Mouse (Mus musculus) embryonic fibroblast, embryonic 13.5 days (primary cell): Measurements from ENCODE around the gene Zfp362. TPM values are rescaled to one million over a fixed set of nuclear protein-coding genes. Genes with fewer than 3 reads are reported as not detected.

Experiments used
- H3K27ac ChIP-seq: 2 replicates; pipeline ENCODE4 v1.5.1; 2012; ENCODE audit warnings: low read length, control low read depth, inconsistent platforms; ENCODE audit not compliant: insufficient read depth
- H3K4me1 ChIP-seq: 2 replicates; pipeline ENCODE4 v1.6.1; 2011; ENCODE audit warnings: low read length; ENCODE audit not compliant: control insufficient read depth, insufficient read depth
- H3K4me3 ChIP-seq: 2 replicates; pipeline ENCODE4 v1.5.1; 2011; ENCODE audit warnings: mild to moderate bottlenecking, control low read depth, low read length; ENCODE audit not compliant: insufficient read depth
- CTCF ChIP-seq: IDR thresholded peaks from 2 replicates; pipeline ENCODE4 v1.5.1; 2011; ENCODE audit warnings: mild to moderate bottlenecking, control low read depth, low read length, moderate library complexity, borderline replicate concordance; ENCODE audit not compliant: insufficient read depth
- POLR2A ChIP-seq: IDR thresholded peaks from 2 replicates; pipeline ENCODE4 v1.6.1; 2011; ENCODE audit warnings: low read depth, mild to moderate bottlenecking, control low read depth, low read length, moderate library complexity
- polyA plus RNA-seq: library from polyadenylated mRNA; stranded (reverse); fragments of >200 nt; gene quantifications from 2 replicates; pipeline ENCODE4 v1.2.4, GENCODE M21; 2011; ENCODE audit warnings: low read depth; ENCODE audit not compliant: missing spikeins, insufficient read length

Gene Zfp362
- polyA plus RNA-seq, 1 experiment = 26.3 TPM

DNA sequence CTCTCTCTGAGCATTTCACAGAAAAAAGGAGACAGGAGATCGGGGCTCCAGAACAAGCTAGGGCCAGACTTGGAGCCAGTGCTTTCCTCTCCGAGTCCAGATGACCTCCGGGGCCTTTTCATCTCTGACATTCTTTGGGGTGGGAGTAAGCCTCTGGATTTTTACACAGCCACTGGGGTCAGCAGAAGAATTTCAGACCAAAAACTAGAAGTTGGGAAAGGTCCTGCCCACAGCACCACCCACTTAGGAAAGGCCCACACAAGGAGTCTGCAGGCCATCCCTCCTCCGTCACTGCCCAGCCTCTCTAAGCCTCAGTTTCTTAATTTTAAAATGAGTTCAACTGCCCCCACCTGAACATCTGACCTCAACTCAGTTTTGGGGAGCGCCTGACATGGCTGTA is 2.3 kb downstream of the Zfp362 start:
- TF ChIP-seq POLR2A (no peak), CTCF (no peak)
- H3K4me3 ChIP-seq = no peak overlapping the region
- peaks cover 5% of the 10 kb centered on the region; the same call in 1 of the 2 replicates for H3K4me1 ChIP-seq
- no peak overlapping the region for H3K27ac ChIP-seq

DNA sequence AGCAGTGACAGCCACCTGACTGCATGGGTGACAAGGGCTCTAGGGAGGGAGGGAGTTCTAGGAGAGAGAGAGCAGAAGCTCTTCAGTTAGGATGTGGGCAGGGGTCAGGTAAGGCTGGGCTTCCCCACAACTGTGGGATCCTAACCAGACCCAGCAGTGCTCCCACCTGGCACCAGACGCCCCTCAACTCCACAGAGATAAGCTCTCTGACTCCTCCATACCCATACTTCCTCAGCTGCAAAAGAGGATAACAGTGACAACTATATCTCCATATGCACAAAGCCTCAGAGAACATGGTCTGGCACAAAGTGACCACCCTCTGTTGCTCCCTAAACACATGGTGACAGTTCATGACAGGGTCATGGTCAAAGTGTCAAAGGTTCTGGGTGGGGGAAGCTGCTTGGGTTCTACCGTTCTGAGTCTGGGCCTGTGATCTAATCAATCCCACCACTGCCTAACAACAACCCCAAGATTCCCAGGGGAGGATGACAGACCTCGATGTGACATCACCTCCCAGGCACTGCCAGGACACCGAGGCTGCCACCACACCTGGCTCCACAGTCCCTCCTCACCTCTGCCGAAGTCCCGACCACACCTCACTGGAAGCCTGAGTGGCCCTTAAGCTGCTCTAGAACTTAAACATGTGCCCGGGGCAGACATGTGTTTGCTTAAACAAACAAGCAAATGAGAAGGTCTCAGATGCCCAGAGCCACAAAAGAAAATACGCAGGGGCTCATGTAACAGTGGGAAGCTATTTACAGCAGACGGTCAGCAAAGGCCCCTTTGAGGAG is 4.0 kb downstream of the Zfp362 start:
- TF ChIP-seq CTCF = no peak
- no peak for TF ChIP-seq POLR2A
- Histone ChIP-seq H3K27ac (no peak overlapping the region), H3K4me1 (peaks cover 5% of the 10 kb centered on the region; the same call in 1 of the 2 replicates), H3K4me3 (no peak overlapping the region)

DNA sequence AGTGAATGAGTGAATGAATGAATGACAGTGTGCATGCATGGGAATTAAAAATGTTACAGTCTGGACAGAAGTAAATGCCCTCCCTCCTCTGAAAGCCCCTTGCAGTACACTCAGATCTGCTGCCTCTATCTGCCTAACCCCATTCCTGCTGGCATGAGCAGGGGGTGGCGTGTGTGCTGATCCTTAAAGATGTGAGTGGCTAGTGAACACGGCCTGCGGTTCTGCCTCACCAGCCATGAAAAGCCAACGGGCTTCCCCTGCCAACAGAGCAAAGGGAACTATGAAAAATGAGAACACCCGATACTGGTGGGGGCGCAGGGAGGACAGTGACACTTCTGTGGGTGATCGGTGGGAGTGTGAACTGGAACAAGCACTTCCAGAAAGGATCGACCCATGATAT is 9.1 kb downstream of the Zfp362 start:
- Histone ChIP-seq H3K4me3 (no peak overlapping the region), H3K27ac (no peak overlapping the region), H3K4me1 (peaks cover 3% of the 10 kb centered on the region; the same call in 1 of the 2 replicates)

DNA sequence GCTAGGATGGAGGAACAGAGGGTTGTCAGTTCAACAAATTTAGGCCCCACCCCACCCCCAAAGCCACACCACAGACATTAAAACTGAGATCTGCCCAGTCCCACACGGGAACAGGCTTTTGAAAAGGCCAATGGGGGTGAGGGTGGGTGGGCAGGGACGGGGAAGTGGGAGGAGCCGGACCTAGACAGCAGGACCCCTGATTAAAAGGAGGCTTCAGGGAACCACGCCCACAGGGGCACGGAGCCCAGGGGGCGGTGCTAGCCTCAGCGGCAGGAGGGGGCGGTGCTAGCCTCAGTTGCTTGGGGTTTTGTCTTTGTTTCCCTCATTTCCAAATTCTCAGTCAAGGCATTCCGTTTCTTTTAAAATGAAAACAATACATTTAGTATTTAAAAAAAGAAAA is 10.2 kb downstream of the Zfp362 start:
- no peak for TF ChIP-seq POLR2A
- no peak for TF ChIP-seq CTCF
- Histone ChIP-seq H3K27ac (no peak overlapping the region), H3K4me1 (peaks cover 3% of the 10 kb centered on the region; the same call in 1 of the 2 replicates), H3K4me3 (no peak overlapping the region)

More for the DNA sequence above, 9.1 kb downstream of the Zfp362 start:
- no peak for TF ChIP-seq POLR2A
- TF ChIP-seq CTCF = no peak

DNA sequence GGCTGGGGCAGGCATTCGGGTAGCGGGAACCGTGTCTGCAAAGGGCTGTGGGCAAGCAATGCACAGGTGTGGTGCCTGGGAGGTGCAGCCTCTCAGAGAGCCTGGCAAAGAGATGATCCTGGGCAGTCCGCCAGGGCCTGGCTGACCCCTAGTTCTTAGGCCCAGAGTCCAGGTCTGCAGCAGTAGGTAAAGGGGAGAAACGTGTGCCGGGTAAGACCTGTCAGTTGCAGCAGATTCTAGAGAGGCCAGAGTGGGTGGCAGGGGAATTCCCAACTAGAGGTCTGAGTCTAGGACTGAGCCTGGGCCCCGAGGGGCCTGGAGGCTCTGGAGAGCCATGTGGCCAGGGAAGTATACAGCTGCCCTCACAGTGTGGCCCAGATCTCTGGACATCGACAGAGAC is 11.6 kb downstream of the Zfp362 start:
- H3K27ac ChIP-seq = no peak overlapping the region
- peaks cover 3% of the 10 kb centered on the region; the same call in 1 of the 2 replicates for H3K4me1 ChIP-seq
- no peak overlapping the region for H3K4me3 ChIP-seq
- TF ChIP-seq POLR2A (no peak), CTCF (no peak)

DNA sequence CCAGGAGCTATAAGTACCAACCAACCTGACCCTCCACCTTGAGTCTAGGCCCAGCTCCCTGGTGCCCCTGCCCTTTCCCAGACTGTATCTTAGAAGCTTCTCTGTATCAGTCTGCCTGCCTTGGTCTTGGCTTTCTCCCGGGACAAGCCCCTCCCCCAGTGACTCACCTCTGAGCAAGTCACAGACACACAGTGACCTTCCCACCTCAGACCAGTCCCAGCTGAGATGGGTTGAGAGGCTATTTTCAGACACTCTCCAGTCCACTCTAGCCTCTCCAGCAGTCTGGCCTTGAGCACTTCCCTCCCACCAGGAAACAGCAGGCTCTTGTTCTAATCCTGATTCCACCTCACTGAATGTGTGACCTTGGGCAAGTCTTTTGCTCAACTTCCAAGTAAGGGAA is 12.1 kb downstream of the Zfp362 start:
- no peak for TF ChIP-seq CTCF
- no peak for TF ChIP-seq POLR2A
- H3K4me3 ChIP-seq = no peak overlapping the region
- H3K27ac ChIP-seq = no peak overlapping the region
- H3K4me1 ChIP-seq = peaks cover 3% of the 10 kb centered on the region; the same call in 1 of the 2 replicates

DNA sequence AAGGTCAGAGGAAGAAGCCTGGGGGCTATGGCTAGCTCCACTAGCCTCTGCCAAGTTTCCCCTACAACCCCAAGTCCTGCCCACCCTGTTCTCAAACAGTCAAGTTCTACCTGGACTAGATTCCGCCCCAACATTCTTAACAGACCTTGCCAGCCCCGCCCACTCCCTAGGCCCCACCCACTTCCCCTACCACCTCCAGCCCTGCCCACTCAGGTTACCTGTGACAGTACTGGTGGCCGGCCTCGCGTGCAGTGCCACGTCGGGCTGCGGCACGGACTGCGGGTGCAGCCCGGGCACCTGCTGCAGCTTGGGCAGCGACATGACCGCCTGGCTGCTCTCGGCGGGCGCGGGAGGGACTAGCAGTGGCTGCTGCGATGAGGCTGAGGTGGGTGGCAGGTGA is 16.2 kb downstream of the Zfp362 start:
- H3K4me3 ChIP-seq = no peak overlapping the region
- TF ChIP-seq POLR2A = no peak
- no peak for TF ChIP-seq CTCF
- peaks cover 3% of the 10 kb centered on the region; the same call in 1 of the 2 replicates for H3K4me1 ChIP-seq
- H3K27ac ChIP-seq = no peak overlapping the region

DNA sequence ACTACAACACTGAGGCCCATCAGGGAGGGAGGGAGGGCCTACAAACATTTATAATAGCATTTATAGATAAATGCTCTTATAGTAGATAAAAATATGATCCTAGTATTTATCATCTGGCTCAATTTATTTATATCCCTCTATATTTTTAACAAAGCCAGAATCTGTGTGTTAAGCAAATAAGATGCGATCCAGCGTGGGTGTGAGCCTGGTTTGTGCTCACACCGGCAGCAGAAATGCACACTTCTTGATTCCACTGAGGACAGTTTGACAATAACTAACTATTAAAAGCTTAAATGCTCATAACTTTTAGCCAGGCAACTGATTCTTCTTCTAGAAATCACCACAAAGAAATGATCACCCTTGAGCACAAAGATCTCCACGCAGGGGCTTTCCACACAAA is 17.7 kb downstream of the Zfp362 start:
- Histone ChIP-seq H3K4me1 (no peaks in the 10 kb centered on the region), H3K4me3 (no peak overlapping the region), H3K27ac (no peak overlapping the region)
- TF ChIP-seq CTCF = no peak
- TF ChIP-seq POLR2A = no peak

DNA sequence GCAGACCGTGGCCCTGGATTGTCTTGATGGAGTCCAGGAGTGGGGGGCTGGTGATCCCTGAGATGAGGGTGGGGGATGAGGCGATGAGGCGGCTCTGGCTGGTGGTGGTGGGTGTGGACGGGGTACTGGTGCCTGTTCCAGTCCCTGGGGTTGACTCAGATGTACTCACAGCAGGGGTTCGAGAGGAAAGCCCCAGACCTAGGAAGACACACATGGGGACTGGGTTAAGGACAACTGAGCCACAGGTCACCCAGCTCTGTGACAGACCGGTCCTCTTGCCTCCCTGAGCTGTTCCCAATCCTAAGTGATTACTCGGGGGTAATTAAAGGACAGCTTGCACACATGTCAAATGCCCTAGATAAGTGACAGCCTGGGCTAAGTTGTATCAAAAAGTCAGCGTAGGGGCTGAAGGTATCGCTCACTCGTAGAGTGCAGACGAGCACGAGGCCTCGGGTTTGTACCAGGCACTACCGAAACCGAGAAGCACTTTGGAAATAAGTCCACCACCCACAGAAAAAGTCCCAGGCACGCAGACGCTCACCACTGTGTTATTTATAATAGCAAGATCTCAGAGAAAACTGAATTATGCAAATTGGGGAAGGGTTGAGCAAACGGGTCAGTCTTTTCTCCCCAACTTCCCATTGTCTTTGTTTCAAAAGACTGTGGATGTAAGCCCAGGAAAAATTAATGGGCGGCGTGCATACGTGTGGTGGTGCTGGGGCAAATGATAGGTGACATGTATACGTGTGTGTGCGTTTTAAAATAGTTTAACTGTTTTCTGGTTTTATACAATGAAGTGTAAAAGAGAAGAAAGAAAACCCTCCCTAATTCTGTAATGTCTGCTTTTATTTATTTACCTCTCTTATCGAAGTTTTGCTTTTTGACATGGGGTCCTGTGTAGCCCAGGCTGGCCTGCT is 18.6 kb downstream of the Zfp362 start:
- H3K27ac ChIP-seq = no peak overlapping the region
- no peak overlapping the region for H3K4me3 ChIP-seq
- TF ChIP-seq CTCF = no peak
- TF ChIP-seq POLR2A = no peak
- no peaks in the 10 kb centered on the region for H3K4me1 ChIP-seq

DNA sequence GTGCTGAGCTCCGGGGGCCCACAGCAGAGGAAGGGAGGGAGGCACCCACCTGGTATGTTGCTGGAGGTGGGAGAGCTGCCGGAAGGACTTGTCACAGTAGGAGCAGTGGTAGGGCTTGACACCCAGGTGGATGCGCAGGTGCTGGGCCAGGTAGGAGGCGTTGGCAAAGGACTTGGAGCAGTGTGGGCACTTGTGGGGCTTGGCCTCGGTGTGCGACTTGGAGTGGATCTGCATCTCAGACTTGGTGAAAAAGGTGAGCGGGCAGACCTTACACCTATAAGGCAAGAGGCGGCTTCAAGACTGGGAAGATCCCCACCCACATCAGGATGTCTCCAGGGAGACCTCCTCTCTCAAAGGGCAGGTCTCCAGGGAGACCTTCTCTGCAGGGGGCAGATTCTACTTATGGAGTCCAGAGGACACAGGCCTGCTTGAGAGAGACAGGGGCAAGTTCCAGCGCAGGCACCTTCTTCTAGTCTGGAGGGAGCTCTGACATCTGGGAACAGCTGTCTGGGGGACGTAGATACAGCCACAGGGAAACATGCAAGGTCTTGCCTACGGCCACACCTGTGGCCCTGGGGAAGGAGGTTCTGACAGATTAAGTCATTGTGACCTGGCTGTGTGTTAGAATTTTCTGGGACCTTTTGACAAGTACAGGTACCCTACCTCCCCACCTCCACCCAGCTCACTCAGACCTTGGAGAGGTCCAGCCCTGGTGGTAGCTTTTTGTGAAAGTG is 19.8 kb downstream of the Zfp362 start:
- no peak overlapping the region for H3K4me3 ChIP-seq
- no peaks in the 10 kb centered on the region for H3K4me1 ChIP-seq
- no peak for TF ChIP-seq POLR2A
- no peak for TF ChIP-seq CTCF
- no peak overlapping the region for H3K27ac ChIP-seq
